Mouse (Mus musculus) thymus, adult 2 months (tissue): ENCODE measurements around the gene Tet2. TPM values are rescaled to one million over a fixed set of nuclear protein-coding genes. Genes with fewer than 3 reads are reported as not detected.

Experiments used
- DNase-seq: peaks from one replicate; pipeline ENCODE4 v3.0.0; 2021
- H3K27ac ChIP-seq: fragments of 200-500 bp; 2 replicates; pipeline ENCODE4 v1.5.1; 2012; ENCODE audit warnings: low read length, control low read depth; ENCODE audit not compliant: control insufficient read depth, insufficient read depth
- H3K27me3 ChIP-seq: fragments of 200-500 bp; 2 replicates; pipeline ENCODE4 v1.6.1; 2012; ENCODE audit warnings: mild to moderate bottlenecking, low read length, moderate library complexity, mixed read lengths; ENCODE audit not compliant: control insufficient read depth, insufficient read depth
- H3K36me3 ChIP-seq: fragments of 200-500 bp; 2 replicates; pipeline ENCODE4 v1.6.1; 2012; ENCODE audit warnings: mild to moderate bottlenecking, low read length, moderate library complexity; ENCODE audit not compliant: control insufficient read depth, insufficient read depth
- H3K4me1 ChIP-seq: fragments of 200-500 bp; replicated peaks from 2 replicates; pipeline ENCODE4 v1.6.1; 2012; ENCODE audit warnings: low read length; ENCODE audit not compliant: control insufficient read depth, insufficient read depth
- H3K4me3 ChIP-seq: fragments of 200-500 bp; 2 replicates; pipeline ENCODE4 v1.5.1; 2012; ENCODE audit warnings: mild to moderate bottlenecking, low read length, control low read depth, moderate library complexity; ENCODE audit not compliant: control insufficient read depth, insufficient read depth
- CTCF ChIP-seq: fragments of 200-500 bp; IDR thresholded peaks from 2 replicates; pipeline ENCODE4 v1.5.1; 2012; ENCODE audit warnings: mild to moderate bottlenecking, control low read depth, low read length, moderate library complexity, borderline replicate concordance; ENCODE audit not compliant: control insufficient read depth, poor library complexity, insufficient read depth; ENCODE audit errors: extremely low read depth
- POLR2A ChIP-seq: fragments of 200-500 bp; IDR thresholded peaks from 2 replicates; pipeline ENCODE4 v1.6.1; 2012; ENCODE audit warnings: mild to moderate bottlenecking, low read length, control low read depth, moderate library complexity; ENCODE audit not compliant: control insufficient read depth, poor library complexity, insufficient read depth; ENCODE audit errors: extremely low read depth
- WGBS: fragments of 180-500 bp; shearing (Covaris S2); methylation state at CpG from one replicate; pipeline ENCODE4 v1.1.7; 2018; 5-methylcytosine and 5-hydroxymethylcytosine counted together
- polyA plus RNA-seq: library from polyadenylated mRNA; depleted of rRNA; stranded (reverse); fragments of >200 nt; gene quantifications from 2 replicates; pipeline ENCODE4 v1.2.3, GENCODE M21; 2012

Gene Tet2
- polyA plus RNA-seq, 1 experiment, result 13.0 TPM

DNA sequence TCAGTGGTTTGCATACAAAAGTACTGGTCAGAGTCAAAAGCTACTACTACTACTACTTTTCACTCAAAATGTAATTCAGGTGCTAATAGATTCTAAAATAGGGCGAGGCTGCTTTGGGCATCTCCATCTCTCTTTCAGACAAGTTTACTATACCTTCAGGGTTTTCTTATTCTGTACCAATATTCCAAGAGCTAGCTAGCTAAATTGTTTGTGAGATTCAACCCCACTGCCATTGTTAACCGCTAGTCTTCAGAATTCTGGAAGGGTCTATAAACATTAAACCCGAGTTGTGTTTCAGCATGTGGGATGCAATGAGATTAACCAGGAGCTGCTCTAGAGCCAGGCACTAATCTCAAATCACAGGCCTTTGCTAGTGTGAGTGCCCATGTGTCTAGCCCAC, 12.1 kb downstream of the Tet2 start:
- 85% methylated on average over 3 of the region's 3 CpGs for WGBS
- no peaks in the 10 kb centered on the region for H3K36me3 ChIP-seq
- H3K27me3 ChIP-seq, result no peaks in the 10 kb centered on the region
- no peak overlapping the region for H3K4me3 ChIP-seq
- H3K4me1 ChIP-seq, result no peaks in the 10 kb centered on the region
- H3K27ac ChIP-seq, result no peak overlapping the region
- no peak for DNase-seq
- TF ChIP-seq POLR2A, result no peak
- TF ChIP-seq CTCF, result no peak

DNA sequence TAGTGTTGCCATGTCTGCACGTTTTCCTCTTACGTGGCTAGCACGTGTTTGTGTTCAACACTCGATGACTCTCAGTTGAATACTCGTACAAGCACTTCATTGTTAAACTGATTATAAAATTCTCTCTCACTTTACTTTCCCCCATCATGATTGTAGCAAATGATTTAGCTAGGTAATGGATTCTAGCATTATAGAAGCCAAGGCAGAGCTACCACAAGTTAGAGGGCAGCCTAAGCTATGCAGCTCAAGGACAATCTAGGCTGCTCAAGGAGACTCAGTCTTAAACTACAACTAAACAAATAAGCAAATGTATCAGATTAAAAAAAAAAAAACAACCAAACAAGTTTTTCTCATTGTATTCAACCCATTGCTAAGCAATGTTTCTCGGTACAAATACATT, 12.7 kb downstream of the Tet2 start:
- H3K27ac ChIP-seq, result no peak overlapping the region
- 94% methylated on average over 6 of the region's 6 CpGs for WGBS

DNA sequence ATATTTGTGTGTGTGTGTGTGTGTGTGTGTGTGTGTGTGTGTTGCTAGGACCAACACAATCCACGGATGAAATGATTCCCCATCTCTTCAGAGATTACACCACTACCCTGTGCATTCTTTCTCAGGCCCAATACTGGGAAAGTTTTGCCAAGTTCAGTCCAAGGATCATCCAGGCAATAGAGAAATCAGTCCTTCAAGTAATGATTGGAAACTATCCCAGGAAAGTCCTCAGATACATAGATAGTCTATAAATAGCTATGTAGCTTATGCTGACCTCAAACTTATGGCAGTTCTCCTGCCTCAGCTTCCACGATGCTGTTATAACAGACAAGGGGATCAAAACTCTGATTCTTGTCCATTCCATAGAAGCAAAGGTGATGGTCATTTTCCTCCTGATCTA, 13.8 kb downstream of the Tet2 start:
- Histone ChIP-seq H3K4me3 (no peak overlapping the region), H3K36me3 (no peaks in the 10 kb centered on the region), H3K4me1 (0 out of 2 replicates have a peak, but pooled peaks cover 2% of the 10 kb centered on the region), H3K27ac (no peak overlapping the region), H3K27me3 (no peaks in the 10 kb centered on the region)
- 80% methylated on average over 2 of the region's 2 CpGs for WGBS
- no peak for DNase-seq
- TF ChIP-seq CTCF (no peak), POLR2A (no peak)

More for the DNA sequence above, 12.7 kb downstream of the Tet2 start:
- Histone ChIP-seq H3K36me3 (no peaks in the 10 kb centered on the region), H3K4me3 (no peak overlapping the region), H3K4me1 (no peaks in the 10 kb centered on the region), H3K27me3 (no peaks in the 10 kb centered on the region)
- no peak for DNase-seq
- TF ChIP-seq POLR2A (no peak), CTCF (no peak)

DNA sequence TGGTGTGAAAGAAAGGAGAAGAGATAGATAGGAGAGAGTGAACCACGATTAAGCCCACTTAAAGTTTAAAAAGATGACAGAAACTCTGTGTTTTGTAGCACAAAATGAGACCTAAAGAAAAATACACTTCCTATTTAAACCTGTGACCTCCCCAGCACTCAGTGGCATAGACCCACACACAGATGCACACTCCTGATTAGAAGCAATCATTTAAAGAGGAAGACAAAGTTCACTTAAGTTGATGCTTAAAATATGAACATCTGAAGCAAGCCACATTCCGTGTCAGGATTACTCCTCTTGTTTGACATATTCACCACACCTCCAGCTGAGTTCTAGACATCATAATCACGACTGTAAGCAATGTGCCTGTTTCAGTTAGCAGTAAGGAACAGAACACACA, 14.3 kb downstream of the Tet2 start:
- no peaks in the 10 kb centered on the region for H3K36me3 ChIP-seq
- no peak for DNase-seq
- 16% methylated on average over 3 of the region's 3 CpGs for WGBS

DNA sequence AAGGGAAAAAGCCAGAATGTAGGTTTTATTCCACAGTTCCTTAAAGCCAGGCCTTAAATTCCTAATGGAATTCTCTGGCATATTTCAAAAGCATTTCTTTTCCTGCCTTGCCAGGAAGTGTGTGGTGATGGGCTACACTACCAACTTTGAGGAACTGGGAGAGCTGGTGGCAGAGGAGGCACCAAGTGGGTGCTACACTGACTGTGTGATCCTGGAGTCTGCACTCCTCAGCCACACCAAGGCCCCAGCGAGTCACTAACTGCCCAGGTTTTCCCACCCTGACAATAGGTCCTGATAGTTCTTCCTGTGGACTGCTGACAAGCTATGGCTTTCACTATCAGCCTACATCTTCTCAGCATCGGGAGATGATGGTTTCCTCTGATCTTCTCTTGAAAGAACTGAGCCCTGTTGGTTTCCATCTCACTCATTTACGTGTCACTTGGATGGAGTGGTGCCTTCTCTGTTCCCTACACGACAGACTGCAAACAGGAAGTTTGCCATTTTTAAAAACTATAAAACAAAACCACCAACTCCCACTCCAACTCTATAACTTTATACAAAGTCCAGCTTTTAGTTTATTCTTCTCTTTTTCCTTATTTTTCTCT, 18.7 kb downstream of the Tet2 start:
- Histone ChIP-seq H3K4me3 (no peak overlapping the region), H3K27ac (no peak overlapping the region)
- WGBS, result 34% methylated on average over 4 of the region's 4 CpGs

More for the DNA sequence above, 14.3 kb downstream of the Tet2 start:
- Histone ChIP-seq H3K4me3 (no peak overlapping the region), H3K27ac (no peak overlapping the region), H3K4me1 (0 out of 2 replicates have a peak, but pooled peaks cover 3% of the 10 kb centered on the region), H3K27me3 (no peaks in the 10 kb centered on the region)
- TF ChIP-seq CTCF (no peak), POLR2A (no peak)

DNA sequence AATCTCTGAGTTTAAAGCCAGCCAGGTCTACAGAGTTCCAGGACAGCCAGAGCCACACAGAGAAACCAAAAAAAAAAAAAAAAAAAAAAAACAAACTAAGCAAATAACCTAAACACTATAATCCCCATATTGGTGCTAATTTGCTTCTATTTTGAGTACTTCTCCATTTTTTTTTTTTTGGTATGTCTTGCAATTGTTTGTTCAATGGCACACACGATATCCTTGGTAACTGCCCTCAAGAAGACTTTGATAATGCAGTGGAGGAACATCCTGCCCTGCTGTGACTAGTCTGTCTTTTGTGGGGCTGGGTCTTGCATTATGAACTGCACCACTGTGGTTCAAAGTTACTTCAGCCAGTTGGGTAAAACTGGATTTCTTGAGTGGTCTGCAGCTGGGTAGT, 19.4 kb downstream of the Tet2 start:
- H3K27ac ChIP-seq, result no peak overlapping the region
- WGBS, result 23% methylated on average over 1 of the region's 1 CpGs
- H3K4me1 ChIP-seq, result 0 out of 2 replicates have a peak, but pooled peaks cover 3% of the 10 kb centered on the region
- H3K4me3 ChIP-seq, result no peak overlapping the region
- TF ChIP-seq POLR2A (no peak), CTCF (no peak)
- no peaks in the 10 kb centered on the region for H3K36me3 ChIP-seq
- no peaks in the 10 kb centered on the region for H3K27me3 ChIP-seq
- DNase-seq, result no peak

More for the DNA sequence above, 18.7 kb downstream of the Tet2 start:
- TF ChIP-seq CTCF (no peak), POLR2A (no peak)
- Histone ChIP-seq H3K4me1 (0 out of 2 replicates have a peak, but pooled peaks cover 3% of the 10 kb centered on the region), H3K36me3 (no peaks in the 10 kb centered on the region), H3K27me3 (no peaks in the 10 kb centered on the region)
- DNase-seq, result no peak

DNA sequence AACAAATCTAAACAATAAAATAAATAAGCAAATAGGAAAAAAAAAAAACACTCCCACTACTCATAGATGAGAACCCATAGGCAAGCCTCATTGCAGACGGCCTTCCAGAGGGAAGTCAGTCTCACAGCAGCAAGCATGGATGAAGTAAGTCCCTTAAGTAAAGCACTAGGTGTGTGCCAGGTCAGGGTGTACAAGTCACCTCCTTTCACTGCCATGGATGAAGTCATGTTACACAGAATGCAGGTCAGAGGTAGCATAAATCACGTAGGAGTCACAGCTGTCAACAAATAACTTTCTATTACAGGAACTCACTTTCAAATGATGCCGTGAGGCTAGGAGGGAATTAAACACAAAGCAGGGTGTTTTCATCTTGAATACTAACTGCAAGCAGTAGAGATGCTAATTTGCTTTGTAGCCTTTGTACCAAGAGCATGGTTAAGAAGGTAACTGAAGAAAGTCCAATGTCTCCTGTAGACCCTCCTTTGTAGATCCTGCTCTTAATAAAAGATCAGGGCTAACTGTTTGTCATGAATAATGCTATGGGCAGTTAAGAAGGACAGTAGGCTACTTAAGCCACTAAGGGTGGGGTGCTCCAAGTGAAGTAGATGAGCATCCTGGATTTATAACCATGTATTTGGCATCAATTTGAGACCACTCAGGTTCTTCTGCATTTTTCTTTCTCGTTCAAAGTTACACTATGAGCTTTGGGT, 20.4 kb downstream of the Tet2 start:
- 93% methylated on average over 4 of the region's 4 CpGs for WGBS

More for the DNA sequence above, 20.4 kb downstream of the Tet2 start:
- no peak for DNase-seq
- Histone ChIP-seq H3K27ac (no peak overlapping the region), H3K27me3 (no peaks in the 10 kb centered on the region), H3K4me3 (no peak overlapping the region), H3K4me1 (0 out of 2 replicates have a peak, but pooled peaks cover 3% of the 10 kb centered on the region), H3K36me3 (no peaks in the 10 kb centered on the region)
- TF ChIP-seq CTCF, result no peak
- TF ChIP-seq POLR2A, result no peak
